ENCODE assay signal across 12 mouse cellular contexts in the genomic region with DNA sequence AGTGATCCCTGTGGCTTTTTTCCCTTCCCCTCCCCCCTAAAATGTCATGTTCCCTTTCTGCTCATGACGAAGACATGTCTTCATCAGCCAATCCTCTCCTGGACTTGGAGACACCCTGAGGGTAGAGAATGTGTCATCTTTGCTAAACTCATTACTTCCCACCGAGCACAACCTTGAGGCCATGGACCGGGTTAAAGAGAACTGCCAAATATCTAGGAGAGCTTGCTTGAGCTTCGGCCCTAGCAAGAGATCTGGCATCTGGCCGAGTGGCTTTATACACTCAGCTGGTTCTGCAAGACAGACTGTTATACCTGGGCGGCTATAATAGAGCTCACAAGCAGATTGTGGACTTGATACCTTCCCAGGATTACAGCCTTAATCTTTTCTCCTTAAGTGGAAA.
A peak's percentile ranks its signal among the peaks of the same experiment; 100 is the strongest.
DNase-seq lines count a peak whose midpoint lies in the region.
"Had no signal": no experiment of that assay in that cellular context is flagged by ENCODE, and none has a peak within 500 bp of the region (broad histone marks: within the 10 kb centered on the region; RNA-seq: fewer than 3 reads in every experiment).

No protein-coding gene starts in this region.

- intact Hi-C loops in left cerebral cortex, postnatal 4 days (cut with DNase I) = no loop called here

- peak; percentile 39 for DNase-seq in cerebellum, adult 11-12 months
- DNase-seq in cerebellum, adult 8-10 months = no peak
- DNase-seq in left cerebral cortex, postnatal 4 days = peak; percentile 62
- no peak for DNase-seq in left cerebral cortex, adult 11 months (ENCODE audit: low spot score)
- peak; percentile 59 for DNase-seq in brain, adult 2 months (ENCODE audit: low read depth, low spot score)
- DNase-seq in cerebellum, postnatal 36 days = peak; percentile 16 to 35
- no peak for DNase-seq in frontal cortex, postnatal 36 days (ENCODE audit: low spot score in 2 of 2)
- no peak for DNase-seq in yolk sac, embryonic 10.5 days (ENCODE audit: low spot score)
- DNase-seq: forebrain, postnatal 0 days; gastrocnemius, postnatal 10 days; layer of hippocampus, postnatal 36 days; thymus, postnatal 36 days had no signal

Comparison
In these comparisons a context has a peak if more than half of its experiments do, and no peak if none do; other contexts are left out.
1. DNase-seq: peak in cerebellum, adult 11-12 months (single experiment), left cerebral cortex, postnatal 4 days (single experiment), brain, adult 2 months (single experiment) and cerebellum, postnatal 36 days (2 of 2); none in cerebellum, adult 8-10 months (single experiment), left cerebral cortex, adult 11 months (single experiment), frontal cortex, postnatal 36 days (0 of 2) and yolk sac, embryonic 10.5 days (single experiment).